Mouse (Mus musculus) cerebellum, adult 18-20 months (tissue): ENCODE measurements around the gene Drd1.

Source experiments
- DNase-seq, 2 experiments: peaks; one replicate each; pipeline ENCODE4 v3.0.0; 2021

The Drd1 gene

DNA sequence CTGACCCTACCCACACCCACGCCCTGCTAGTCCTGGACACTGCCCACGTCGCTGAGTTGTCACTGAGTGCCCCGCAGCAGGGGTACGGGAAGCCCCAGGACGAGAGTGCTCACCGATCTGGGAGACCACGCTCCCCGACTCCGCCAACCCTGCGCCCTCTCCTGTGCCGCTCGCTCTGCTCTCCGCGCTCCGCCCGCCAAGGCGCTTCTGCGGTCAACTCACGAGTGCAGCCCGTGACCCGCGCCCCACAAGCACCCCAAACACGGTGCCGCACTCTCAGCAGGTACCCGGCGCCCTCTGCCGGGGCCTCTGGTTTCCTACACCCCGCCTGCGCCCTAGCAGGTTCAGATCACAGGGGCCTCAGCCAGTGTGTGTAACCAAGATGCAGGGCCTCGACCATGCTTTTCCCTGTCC, at the start of gene Drd1:
TSS of gene Drd1 (minus strand) at position 258 of the 414 bp plus-strand sequence.
- peak; percentile 59 to 78 for DNase-seq

DNA sequence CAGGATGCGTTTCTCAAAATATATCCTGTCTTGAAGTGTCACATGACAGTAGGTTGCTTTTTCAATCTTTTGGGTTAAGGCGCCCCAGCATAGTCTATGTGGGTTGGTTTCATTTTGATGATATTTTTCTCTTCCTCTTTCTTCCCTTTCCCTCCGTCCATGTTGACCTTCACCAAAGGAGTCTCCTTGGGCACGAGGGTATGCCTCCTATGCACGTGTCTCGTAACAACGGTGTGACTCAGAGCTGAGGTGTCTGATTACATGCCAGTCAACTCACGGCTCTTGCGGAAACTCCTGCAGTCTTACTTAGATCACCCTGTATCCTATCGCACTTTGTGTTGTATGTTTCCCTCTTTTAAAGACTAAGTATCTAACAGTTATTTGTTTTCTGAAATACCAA, 48.4 kb upstream of the Drd1 start:
- no peak for DNase-seq

DNA sequence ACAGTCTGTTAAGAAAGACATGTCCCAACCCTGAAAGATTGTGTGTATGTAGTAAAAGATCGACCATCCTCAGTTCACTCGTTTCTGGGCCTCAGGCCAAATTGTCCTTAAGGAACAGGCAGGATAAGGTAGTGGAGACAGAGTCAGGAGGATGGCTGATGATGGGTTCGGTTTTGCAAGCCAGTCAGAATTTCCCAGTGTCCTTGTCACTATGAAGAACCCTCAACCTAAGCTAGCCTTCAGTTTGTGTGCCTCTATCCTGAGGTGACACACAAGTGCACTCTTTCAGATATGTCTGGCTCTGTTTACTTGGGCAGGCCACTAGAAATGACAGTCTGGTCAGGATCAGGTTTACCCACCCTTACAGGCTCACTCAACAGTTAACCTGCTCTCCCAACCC, 47.8 kb upstream of the Drd1 start:
- no peak for DNase-seq

DNA sequence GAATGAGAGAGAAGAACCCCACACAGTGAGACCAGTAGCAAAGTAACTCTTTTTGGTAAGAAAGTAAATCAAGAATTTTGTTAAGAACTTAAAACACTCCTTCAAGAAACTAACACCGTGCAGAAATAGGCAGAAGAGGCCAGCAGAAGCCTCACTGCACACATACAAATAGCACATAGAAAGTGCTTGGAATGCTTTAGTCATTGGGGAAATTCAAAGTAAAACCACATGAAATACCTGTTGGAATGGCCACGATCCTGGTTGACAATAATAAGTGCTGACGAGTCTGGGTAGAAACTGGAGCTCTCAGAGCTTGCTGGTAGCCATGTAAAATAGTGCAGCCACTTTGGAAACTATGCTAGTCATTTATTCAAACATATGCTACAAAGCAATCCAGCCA, 46.6 kb upstream of the Drd1 start:
- no peak for DNase-seq

DNA sequence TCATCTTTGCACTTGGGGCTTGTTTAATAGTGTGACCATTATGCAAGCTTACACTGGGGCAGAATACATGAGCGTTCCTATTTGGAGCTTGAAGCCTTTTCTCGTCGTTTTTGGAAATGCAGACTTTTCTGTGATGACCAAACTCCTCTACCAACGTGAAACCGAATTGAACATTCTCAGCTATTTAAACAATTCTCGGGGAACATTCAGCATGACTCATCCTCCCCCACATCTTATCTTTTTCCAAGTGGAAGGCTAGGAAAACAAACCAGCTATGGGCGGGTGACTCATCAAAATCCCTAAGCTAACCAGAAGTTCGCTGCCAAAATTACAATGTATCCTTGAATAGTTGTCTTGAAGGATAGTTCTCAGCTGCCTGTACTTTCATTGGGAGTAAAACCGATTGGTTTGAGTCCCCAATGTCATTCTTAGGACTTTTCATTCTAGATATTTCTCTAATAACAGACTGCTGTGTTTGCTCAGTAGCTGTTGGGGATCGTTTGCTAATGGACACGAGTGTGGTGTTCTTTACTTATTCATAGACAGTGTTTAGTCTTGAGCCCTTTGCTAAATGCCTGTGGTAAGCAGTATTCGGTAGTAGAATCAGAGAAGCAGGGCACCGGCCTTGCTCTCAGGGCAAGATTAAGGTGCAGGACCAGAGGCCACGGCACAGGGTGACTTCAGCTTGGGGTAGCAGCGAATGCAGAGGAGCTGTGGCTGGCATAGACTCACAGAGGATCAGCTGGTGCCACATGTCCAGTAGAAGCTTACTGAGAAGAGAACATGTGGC, 45.7 kb upstream of the Drd1 start:
- no peak for DNase-seq

DNA sequence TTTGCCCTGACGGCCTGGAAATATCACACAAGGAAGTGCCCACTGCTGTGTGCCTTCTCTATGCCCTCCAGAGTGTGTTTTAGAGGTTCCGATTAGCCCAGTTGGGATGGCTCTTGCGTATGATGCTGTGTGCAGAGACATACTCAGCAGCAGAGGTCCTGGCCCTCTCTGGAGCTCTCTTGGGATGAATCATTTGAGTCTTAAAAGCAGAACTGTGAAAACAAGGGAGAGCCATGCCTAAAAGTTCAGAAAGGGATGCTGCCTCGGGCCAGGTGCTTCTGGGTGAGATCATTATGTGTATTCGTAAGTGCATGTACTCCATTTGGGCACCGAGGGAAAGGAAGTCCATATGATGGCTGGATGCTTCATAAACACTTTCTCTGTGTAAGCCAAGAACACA, 42.3 kb upstream of the Drd1 start:
- DNase-seq, result no peak

DNA sequence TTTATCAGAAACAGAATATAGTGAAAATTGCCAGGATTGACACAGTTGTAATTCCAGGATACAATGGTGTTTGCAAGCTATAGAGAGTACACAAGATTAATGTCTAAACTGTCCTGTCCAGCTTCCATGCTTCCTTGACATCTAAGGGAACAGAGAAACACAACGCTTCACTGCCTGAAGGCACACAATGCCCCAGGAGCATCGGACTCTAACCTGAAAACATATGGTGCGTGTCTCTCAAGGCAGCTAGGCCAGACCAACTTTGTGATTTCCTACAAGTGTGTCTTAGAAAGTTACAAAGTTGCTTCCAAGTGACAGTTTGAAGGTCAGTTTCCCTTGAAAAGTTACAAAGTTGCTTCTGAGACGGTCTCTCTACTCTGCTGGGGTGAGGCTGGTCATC, 41.7 kb upstream of the Drd1 start:
- DNase-seq, result no peak

DNA sequence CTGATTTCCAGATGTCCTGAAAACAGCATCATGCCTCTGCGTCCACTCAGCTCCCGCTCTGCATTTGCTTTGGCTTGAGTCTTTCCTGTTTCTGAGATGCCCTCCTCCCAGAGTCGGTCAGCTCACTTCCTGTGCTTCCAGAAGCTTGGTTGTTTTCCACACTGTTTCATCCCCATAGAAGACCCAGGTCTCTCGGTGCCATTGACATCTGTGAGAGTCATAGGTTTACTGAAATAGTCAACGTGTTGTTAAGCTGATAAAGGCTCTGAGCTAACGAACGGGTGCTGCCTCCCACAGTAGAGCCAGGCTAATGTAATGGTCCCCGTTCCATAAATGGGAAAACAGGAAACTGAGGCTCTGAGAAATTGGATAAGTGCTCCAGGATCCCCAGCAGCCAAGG, 40.2 kb upstream of the Drd1 start:
- DNase-seq, result no peak

DNA sequence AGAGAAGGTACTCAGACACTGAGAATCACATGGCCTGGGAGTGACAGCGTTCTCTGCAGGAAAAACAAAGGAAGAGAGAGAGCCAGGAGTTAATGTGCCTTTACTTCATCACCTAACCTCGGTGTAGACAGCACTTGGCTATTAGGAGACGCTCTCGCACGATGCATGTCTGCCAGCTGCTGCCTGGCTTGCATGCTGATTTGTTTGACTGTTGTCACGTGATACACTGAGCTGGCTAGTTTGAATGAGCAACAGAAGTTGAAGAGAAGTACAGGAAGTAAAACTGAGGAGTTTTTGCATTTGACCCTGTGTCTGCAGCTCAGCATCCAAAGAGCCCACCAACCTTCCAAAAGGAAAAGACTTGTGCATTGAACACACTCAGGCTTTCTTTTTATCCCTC, 39.5 kb upstream of the Drd1 start:
- no peak for DNase-seq

DNA sequence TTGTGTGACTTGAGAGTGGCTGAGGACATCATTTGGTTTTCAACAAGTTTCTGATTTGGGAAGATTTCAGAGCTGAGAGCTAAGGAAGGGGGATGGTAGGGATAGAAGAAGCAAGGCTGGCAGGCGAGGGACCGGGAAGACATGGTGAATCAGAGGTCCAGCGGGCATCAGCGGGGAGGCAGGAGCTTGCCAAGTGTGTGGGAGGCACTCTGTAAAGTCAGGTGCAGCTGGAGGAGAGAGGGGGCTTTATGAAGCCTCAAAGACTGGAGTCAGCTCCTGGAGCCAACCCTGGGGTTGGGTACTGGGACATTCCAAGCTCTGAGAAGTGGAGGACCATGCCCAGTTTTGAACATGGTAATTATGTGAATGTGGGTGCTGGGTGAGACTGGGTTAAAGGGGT, 38.8 kb upstream of the Drd1 start:
- DNase-seq, result no peak

DNA sequence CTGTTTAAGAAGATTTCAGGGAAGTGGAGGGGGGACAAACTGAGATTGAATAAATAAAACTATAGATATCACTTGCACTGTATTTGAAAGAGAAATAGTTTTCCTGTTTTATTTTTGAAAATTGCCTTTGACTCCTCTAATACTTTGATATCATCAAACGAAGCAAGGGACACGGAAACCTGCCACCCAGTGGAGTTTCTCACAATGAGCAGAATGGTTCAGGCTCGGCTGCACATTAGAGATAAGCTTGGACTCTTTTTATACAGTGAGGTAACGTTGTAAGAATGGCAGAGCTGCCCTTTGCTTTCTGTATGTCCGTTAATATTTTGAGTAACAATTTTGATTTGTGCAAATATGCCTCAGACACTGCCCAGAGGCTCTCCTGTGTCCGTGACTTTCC, 36.2 kb upstream of the Drd1 start:
- no peak for DNase-seq

DNA sequence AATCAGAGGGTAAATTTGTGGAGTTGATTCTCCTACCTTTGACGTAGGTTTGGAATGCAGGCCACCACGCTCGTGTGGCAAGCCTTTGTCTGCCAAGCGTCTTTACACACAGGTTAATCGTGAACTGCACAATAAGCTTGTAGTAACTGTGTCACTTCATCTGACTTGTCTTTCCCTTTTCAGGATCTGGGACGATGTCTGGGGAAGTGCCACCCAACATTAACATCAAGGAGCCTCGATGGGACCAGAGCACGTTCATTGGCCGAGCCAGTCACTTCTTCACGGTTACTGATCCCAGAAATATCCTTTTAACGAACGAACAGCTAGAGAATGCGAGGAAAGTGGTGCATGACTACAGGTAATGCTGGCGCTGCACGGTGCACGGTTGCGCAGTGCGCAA, 29.8 kb upstream of the Drd1 start:
- DNase-seq, result no peak

DNA sequence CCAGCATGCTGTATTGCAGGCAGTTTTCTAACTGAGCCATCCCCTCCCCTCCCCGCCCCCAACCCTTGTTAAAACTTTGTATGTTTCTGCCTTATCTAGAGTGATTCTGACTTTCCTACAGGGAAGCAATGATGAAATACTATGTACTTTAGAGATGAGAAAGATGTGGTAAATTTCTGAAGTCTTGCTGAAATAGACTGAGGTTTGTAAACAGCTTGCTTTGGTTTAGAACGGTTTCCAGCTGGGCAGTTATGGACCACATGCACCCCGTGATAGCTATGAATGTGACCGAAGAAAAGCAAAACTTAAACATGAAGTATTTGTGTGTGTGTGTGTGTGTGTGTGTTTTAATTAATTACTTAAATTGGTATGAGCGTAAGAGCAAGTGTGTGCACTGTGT, 29.3 kb upstream of the Drd1 start:
- no peak for DNase-seq

DNA sequence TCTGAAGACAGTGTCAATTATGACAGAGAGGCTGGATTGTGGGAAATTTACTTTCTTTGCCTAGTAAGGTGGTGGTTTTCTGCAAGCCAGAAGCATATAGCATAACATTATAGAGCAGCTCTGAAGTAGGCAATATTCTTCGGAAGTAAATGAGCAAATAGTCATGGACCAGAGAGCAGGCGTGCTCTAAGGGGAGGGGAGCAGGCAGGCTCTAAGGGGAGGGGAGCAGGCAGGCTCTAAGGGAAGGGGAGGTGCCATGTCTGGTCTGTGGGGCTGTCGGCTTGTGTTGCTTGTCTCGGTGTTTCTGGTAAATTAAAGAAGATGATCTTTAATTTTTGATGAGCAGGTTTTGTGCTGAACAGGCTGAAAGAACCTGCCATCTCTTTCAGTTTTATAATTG, 28.7 kb upstream of the Drd1 start:
- DNase-seq, result no peak

DNA sequence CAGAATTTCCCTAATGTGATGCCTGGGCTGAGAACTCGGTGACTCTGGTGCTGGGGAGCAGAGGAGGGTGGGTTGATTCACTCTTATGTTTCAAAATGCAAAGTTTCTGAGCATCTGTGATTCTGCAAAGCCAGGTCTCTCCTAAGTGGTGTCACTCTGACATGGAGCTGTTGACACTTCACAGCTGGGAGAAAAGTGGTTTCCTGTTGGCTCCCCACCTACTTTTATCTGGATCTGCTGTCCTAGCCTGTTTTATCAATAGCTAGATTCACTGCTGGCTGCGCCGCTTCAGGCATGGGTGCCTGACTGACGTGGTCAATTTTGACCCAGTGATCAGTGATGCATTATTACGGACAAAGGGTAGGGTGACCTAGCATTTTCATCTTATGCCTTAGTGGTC, 27.4 kb upstream of the Drd1 start:
- DNase-seq, result no peak

DNA sequence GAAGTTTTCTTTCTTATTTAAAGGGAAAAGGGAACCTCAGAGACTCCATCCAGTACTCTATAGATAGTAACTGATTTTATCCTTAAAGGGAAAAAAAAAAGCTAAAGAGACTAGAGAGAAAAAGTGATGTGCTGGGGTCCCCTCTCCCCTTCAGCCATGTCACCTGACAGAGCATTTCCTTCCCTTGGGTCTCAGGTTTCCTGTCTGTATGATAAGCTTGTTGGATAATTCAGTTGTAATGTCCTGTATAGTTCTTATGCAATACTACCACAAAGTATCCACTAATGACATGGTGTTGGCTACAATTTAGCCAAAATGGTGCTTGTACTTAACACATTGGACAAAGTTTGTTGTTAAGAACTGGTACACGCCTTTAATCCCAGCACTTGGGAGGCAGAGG, 25.3 kb upstream of the Drd1 start:
- DNase-seq, result no peak

DNA sequence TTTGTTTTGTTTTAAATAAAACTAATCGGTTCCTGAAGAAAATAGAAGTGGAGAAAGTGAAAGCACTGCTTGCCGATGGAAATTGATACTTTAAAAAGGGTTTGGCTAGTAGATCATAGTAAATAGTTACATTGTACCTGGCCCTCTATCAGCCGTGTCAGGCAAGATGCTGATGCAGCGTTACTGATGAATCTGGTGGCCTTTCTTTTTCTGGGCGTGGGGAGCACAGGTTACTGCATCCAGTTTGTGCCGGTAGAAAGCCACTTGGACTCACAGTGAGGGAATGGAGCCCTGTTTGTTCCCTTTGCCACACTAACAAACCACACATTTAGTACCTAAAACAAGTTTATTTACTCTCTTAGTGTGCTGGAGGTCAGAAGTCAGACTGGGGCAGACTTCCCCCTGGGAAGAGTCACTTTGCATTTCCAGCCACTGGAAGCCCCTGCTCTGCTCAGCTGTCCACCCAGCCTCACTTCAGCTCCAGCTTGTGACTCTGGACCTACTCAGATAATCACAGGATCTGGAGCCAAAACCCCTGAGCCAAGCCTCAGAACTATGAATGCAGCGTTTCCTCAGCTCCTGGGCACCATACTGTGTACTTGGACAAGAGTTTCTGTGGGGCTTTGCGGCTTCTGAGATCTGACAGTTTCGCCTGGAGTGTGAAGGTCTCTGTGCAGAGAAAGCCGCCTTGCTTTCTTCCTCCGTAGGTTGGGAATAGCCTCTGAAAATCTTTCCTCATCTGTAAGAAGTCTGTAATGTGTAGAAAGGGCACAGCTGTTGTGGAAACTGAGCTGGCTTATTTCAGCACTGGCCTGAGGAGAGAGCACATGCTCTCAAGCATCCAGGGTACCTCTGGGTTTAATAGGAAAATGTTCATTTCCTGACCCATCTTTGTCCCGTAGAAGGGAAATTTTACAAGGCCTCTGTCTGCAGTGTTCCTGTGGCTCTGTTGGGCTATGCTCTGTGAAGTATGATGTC, 24.6 kb upstream of the Drd1 start:
- DNase-seq, result no peak

DNA sequence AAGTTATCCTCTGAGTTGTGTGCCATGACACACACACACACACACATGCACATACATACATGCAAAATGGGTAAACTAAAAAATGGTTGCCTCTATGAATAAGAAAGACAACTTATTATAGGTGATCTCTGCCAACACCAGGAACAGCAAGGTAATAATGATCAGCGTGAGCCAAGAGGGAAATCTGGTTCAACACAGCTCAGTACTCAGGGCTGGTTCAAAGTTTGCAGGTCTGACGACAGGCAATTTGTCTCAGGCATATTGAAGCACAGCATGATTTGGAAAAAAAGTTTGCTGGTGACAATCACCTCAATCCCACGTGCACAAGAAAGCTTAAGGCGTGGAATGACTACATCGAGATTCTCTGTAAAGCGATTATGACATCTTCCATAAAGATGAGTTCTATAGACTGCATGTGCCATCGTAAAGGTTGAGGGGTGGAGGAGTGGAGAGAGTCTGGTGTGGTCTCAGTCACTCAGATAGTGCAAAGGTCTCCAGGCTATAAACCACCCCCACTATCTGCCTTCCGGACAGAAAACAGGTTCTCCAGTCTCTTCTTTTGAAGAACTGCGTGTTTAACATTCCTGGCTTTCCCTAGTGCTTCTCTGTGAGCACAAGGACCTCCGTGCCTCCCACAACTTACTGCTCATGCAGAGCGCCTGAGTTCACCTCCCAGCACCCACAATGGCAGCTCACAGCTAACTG, 22.1 kb upstream of the Drd1 start:
- no peak for DNase-seq

DNA sequence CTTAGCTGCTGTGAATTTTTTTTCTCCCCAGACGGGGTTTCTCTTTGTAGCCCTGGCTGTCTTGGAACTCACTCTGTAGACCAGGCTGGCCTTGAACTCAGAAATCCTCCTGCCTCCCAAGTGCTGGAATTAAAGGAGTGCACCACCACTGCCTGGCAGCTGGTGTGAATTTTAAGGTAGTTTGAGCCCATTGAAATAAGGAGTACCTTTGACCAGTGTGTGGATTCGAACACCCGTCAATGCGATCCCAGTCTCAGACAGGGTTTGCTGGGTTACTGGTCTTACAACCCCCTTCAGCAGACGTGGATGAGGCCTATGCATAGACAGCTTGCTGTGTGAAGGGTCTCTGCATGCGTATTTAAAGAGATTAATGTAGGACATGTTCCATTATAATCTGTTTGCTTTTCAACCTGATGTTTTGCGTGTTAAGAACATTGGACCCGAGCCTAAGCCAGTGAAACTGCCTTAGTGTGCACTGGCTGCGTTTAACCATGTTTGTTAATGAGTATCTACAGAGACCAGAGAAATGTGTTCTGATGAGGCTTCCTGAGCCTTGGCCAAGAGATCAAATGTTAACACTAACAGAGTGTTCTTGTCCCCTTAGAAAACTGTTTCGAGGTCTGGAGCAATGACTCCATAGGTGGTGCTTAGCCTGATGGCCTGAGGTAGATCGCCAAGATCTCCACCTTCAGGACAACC, 21.4 kb upstream of the Drd1 start:
- no peak for DNase-seq

DNA sequence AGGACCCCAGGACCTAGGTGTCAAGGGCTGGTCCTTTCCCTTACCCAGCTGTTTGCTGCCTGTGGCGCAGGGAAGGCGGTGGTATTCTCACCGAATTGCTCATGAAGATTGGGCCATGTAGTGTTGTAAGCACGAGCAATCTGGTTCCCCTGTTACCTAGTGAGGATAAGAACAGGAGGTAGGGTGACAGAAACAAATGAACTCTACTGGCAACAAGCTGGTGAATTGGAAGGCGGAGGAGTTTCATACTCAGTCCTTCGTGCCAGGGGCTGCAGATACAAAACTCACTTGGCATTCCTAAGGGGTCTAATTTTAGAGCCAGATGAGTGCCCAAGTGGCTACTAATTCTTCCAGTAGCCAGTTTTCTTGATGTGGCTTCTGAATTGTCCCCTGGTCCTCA, 20.5 kb upstream of the Drd1 start:
- DNase-seq, result no peak

DNA sequence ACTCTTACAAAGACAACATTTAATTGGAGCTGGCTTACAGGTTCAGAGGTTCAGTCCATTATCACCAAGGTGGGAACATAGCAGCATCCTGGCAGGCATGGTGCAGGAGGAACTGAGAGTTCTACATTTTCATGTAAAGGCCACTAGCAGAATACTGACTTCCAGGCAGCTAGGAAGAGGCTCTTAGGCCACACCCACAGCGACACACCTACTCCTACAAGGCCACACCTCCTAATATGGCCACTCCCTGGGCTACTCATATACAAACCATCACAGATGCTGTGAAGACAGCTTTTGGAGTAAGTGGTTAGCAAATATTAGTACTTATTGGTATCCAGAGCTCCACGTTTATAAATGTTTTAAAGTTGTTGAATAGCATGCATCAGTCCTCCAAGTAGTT, 19.9 kb upstream of the Drd1 start:
- no peak for DNase-seq

DNA sequence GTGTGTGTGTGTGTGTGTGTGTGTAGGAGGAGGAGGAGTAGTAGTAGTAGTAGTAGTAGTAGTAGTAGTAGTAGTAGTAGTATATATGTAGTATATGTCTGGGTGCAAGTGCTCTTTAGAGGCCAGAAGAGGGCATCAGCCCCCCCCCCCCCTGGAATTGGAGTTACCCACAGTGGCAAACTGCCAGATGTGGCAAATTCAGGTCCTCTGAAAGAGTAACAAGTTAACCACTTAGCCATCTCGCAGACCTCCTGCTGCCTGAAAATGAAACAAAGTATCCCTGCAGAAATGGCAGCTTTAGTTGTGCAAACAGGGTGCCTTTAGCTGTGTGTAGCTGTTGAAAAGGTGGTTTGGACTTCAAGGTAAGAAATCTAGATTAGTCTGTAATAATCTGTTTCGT, 18.0 kb upstream of the Drd1 start:
- DNase-seq, result no peak

DNA sequence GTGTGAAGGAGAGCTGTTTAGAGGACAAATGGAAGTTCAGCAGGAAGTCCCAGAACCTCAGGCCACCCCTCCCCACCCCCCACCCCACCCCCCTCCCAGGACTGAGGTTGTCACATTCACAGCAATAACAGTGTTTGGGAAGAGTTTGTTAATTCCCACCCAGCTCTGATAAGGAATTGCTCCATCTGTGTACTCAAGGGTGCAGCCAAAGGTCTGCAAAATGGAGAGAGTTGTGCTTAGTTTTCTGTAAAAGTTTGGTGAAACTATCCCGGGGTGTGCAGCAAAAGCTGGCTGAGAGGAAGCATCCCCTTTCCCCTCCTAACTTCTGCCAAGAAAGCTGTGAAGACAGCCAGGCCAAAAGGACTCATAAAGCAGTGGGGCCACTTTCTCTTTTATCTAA, 17.6 kb upstream of the Drd1 start:
- DNase-seq, result no peak
